Mouse (Mus musculus): Measurements from ENCODE around the gene Gm12166. TPM values are rescaled to one million over a fixed set of nuclear protein-coding genes. Genes with fewer than 3 reads are reported as not detected.

Gene Gm12166
- polyA plus RNA-seq, 2 experiments from 2014 or later: 14.3 to 43.4 TPM

Other genes with a start within 250 kb of the Gm12166 start
- gene Clint1, start 200.3 kb downstream of the Gm12166 start, polyA plus RNA-seq (2017; shearing (Covaris generic)): 10 to 100 TPM; 29.1 to 44.1 TPM
- gene Lsm11, start 107.4 kb downstream of the Gm12166 start, polyA plus RNA-seq (2017; shearing (Covaris generic)): 1 to 10 TPM; 1.6 to 2.4 TPM
- gene Thg1l, start 96.8 kb downstream of the Gm12166 start, polyA plus RNA-seq (2017; shearing (Covaris generic)): 10 to 100 TPM in 1 of 2 experiments, 1 to 10 TPM in 1; 8.1 to 11.0 TPM
- gene Sox30, start 72.0 kb downstream of the Gm12166 start, polyA plus RNA-seq (2017; shearing (Covaris generic)): not detected
- gene Adam19, start 3.7 kb upstream of the Gm12166 start, polyA plus RNA-seq (2017; shearing (Covaris generic)): 10 to 100 TPM; 60.6 to 85.0 TPM
- gene Nipal4, start 114.2 kb upstream of the Gm12166 start, polyA plus RNA-seq (2017; shearing (Covaris generic)): under 1 TPM in 1 of 2 experiments, not detected in 1; 0.27 TPM
- gene Fndc9, start 183.2 kb upstream of the Gm12166 start, polyA plus RNA-seq (2017; shearing (Covaris generic)): under 1 TPM; 0.65 to 0.79 TPM

All from CD4-positive, CD25-positive, alpha-beta regulatory T cell, adult 4 months (primary cell).